Mouse (Mus musculus): ENCODE data around the gene Fuca2. TPM values are rescaled to one million over a fixed set of nuclear protein-coding genes. Genes with fewer than 3 reads are reported as not detected.
A peak's percentile ranks its signal among the peaks of the same experiment; 100 is the strongest.
"Not testable (repeated sequence)": the region's sequence is repeated elsewhere in the genome, so short reads cannot be mapped to it uniquely, and the experiment has no call there.

The Fuca2 gene
- polyA plus RNA-seq, 1 experiment from 2014 or later, result 78.4 TPM

DNA sequence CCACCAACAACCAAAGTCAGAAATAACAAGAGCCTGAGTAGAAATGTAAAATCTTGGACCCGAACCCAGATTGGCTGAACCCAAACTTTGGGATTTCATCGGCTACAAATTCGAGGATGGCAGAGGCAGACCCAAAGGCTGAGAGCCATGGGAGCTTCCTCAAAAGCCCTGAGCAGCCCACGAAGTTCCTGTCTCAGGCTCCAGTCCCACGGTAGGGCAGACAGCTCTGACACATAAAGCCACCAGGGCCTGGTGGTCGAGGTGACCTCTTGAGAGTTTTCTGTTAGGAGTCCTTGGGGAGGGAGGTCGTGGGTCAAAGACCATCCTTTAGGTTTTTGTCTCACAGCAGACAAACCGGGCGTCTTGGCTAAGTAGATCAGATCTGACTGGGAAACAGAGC, 1.1 kb downstream of the Fuca2 start:
- ATAC-seq (ENCODE audit: low FRiP score, low TSS enrichment), result 0 out of 2 replicates have a peak, but pooled peaks have one; percentile 20
- 0 out of 2 replicates have a peak overlapping the region, but pooled peaks have one; percentile 20 for H3K27ac ChIP-seq (ENCODE audit: low read depth, low read length)

GRCm38 (mm10) chr10:13500938-13501496, 1.7 kb downstream of the Fuca2 start:
- WGBS, result 1% methylated on average over 29 of the region's 30 CpGs
- Histone ChIP-seq H3K9me3 (ENCODE audit: control insufficient read depth, low read length) (no peaks in the 10 kb centered on the region), H3K9ac (ENCODE audit: low read depth, low read length) (peak overlapping the region; percentile 42; the same call in 1 of the 2 replicates), H3K36me3 (ENCODE audit: control insufficient read depth, insufficient read depth, low read length) (no peaks in the 10 kb centered on the region; the same call in 1 of the 2 replicates), H3K4me3 (ENCODE audit: low read length) (peak overlapping the region; percentile 66), H3K27me3 (ENCODE audit: control insufficient read depth, insufficient read depth, low read length) (no peaks in the 10 kb centered on the region), H3K4me1 (ENCODE audit: control insufficient read depth, insufficient read depth, low read length) (no peaks in the 10 kb centered on the region; the same call in 1 of the 2 replicates), H3K4me2 (replicated peaks; ENCODE audit: low read depth, low read length) (peak overlapping the region; percentile 63), H3K27ac (ENCODE audit: low read depth, low read length) (no peak overlapping the region)
- peak; percentile 98 for ATAC-seq (ENCODE audit: low FRiP score, low TSS enrichment)

More for the DNA sequence above, 1.1 kb downstream of the Fuca2 start:
- Histone ChIP-seq H3K4me2 (replicated peaks; ENCODE audit: low read depth, low read length) (peak overlapping the region; percentile 63), H3K4me3 (ENCODE audit: low read length) (peak overlapping the region; percentile 66; the same call in 1 of the 2 replicates), H3K4me1 (ENCODE audit: control insufficient read depth, insufficient read depth, low read length) (no peaks in the 10 kb centered on the region; the same call in 1 of the 2 replicates), H3K27me3 (ENCODE audit: control insufficient read depth, insufficient read depth, low read length) (no peaks in the 10 kb centered on the region), H3K9me3 (ENCODE audit: control insufficient read depth, low read length) (no peaks in the 10 kb centered on the region), H3K36me3 (ENCODE audit: control insufficient read depth, insufficient read depth, low read length) (no peaks in the 10 kb centered on the region; the same call in 1 of the 2 replicates), H3K9ac (ENCODE audit: low read depth, low read length) (peak overlapping the region; percentile 42; the same call in 1 of the 2 replicates)
- 38% methylated on average over 9 of the region's 9 CpGs for whole genome bisulfite sequencing

DNA sequence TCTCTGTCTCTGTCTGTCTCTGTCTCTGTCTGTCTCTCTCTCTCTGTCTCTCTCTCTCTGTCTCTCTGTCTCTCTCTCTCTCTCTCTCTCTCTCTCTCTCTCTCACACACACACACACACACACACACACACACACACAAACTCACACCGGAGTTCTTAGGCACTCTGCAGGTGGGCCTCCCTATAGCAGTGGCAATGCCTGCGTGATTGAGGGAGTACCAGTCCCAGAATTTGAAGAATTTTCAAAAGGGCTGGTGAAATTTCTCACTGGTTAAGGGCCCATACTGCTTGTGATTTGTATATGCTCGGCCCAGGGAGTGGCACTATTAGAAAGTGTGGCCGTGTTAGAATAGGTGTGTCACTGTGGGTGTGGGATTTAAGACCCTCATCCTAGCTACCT, 2.2 kb downstream of the Fuca2 start:
- WGBS, result 51% methylated on average over 4 of the region's 4 CpGs
- H3K27ac ChIP-seq (ENCODE audit: low read depth, low read length); H3K9me3 ChIP-seq (ENCODE audit: control insufficient read depth, low read length); H3K36me3 ChIP-seq (ENCODE audit: control insufficient read depth, insufficient read depth, low read length); H3K4me1 ChIP-seq (ENCODE audit: control insufficient read depth, insufficient read depth, low read length); H3K27me3 ChIP-seq (ENCODE audit: control insufficient read depth, insufficient read depth, low read length): not testable (repeated sequence)
- H3K4me3 ChIP-seq (ENCODE audit: low read length), result peak overlapping the region; percentile 66
- peak overlapping the region; percentile 63 for H3K4me2 ChIP-seq (replicated peaks; ENCODE audit: low read depth, low read length)
- 0 out of 2 replicates have a peak overlapping the region, but pooled peaks have one; percentile 42 for H3K9ac ChIP-seq (ENCODE audit: low read depth, low read length)
- ATAC-seq (ENCODE audit: low FRiP score, low TSS enrichment), result 0 out of 2 replicates have a peak, but pooled peaks have one; percentile 33

DNA sequence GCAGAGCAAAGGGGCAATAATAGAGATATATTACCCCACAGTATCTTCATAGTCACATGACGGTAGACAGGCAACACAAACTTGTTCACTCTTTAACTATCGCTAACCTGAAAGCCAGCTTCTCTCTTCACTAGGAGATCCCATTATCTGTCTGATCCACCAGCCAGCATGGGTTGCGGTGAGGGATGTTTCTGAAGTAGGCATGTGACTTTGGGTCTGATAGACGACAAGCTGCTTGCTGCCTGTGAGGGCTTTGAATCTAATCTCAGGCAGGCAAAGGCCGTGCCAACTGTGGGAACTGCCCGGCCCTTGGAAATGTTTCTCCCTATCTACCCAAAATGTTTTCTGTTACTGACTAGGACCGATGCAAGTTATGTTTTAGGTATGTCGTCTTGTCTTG, 3.0 kb downstream of the Fuca2 start:
- Histone ChIP-seq H3K9ac (ENCODE audit: low read depth, low read length) (no peak overlapping the region), H3K27me3 (ENCODE audit: control insufficient read depth, insufficient read depth, low read length) (no peaks in the 10 kb centered on the region), H3K9me3 (ENCODE audit: control insufficient read depth, low read length) (no peaks in the 10 kb centered on the region), H3K27ac (ENCODE audit: low read depth, low read length) (no peak overlapping the region), H3K36me3 (ENCODE audit: control insufficient read depth, insufficient read depth, low read length) (no peaks in the 10 kb centered on the region; the same call in 1 of the 2 replicates), H3K4me2 (replicated peaks; ENCODE audit: low read depth, low read length) (peak overlapping the region; percentile 1; the same call in 1 of the 2 replicates), H3K4me3 (ENCODE audit: low read length) (no peak overlapping the region), H3K4me1 (ENCODE audit: control insufficient read depth, insufficient read depth, low read length) (no peaks in the 10 kb centered on the region; the same call in 1 of the 2 replicates)
- ATAC-seq (ENCODE audit: low FRiP score, low TSS enrichment), result no peak
- 83% methylated on average over 8 of the region's 8 CpGs for WGBS

- WGBS, result 84% methylated on average over 4 of the region's 4 CpGs
- H3K9ac ChIP-seq (ENCODE audit: low read depth, low read length), result no peak overlapping the region
- H3K36me3 ChIP-seq (ENCODE audit: control insufficient read depth, insufficient read depth, low read length), result peaks cover 10% of the 10 kb centered on the region; the same call in 1 of the 2 replicates
- H3K4me2 ChIP-seq (replicated peaks; ENCODE audit: low read depth, low read length), result no peak overlapping the region
- no peaks in the 10 kb centered on the region for H3K9me3 ChIP-seq (ENCODE audit: control insufficient read depth, low read length)
- no peaks in the 10 kb centered on the region for H3K4me1 ChIP-seq (ENCODE audit: control insufficient read depth, insufficient read depth, low read length)
- no peak for ATAC-seq (ENCODE audit: low FRiP score, low TSS enrichment)
- H3K27me3 ChIP-seq (ENCODE audit: control insufficient read depth, insufficient read depth, low read length), result no peaks in the 10 kb centered on the region
- no peak overlapping the region for H3K27ac ChIP-seq (ENCODE audit: low read depth, low read length)
- no peak overlapping the region for H3K4me3 ChIP-seq (ENCODE audit: low read length)
Measured at GRCm38 (mm10) chr10:13521857-13522256, 22.5 kb downstream of the Fuca2 start.

DNA sequence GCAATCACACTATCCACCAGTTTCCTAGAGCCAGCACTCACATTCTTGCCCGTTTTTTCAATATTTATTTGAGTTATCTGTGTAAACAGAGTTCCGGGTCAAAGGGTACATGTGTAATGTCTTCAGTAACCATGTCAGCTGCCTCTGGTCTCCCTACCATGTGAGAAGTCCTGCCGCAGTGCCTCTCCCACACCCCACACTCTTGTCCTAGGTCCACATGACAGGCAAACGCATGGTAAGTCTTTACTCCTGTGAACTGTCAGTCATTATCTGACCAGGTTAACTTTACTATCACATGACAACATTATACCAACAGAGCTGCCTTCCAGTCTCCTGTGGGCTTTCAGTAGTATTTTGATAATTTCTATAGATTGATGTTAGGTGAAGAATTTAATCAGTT, 28.8 kb downstream of the Fuca2 start:
- no peak overlapping the region for H3K4me2 ChIP-seq (replicated peaks; ENCODE audit: low read depth, low read length)
- no peak overlapping the region for H3K27ac ChIP-seq (ENCODE audit: low read depth, low read length)
- WGBS, result 80% methylated on average over 4 of the region's 4 CpGs
- H3K4me1 ChIP-seq (ENCODE audit: control insufficient read depth, insufficient read depth, low read length), result no peaks in the 10 kb centered on the region
- no peak overlapping the region for H3K9ac ChIP-seq (ENCODE audit: low read depth, low read length)
- no peak for ATAC-seq (ENCODE audit: low FRiP score, low TSS enrichment)
- H3K4me3 ChIP-seq (ENCODE audit: low read length), result no peak overlapping the region
- H3K36me3 ChIP-seq (ENCODE audit: control insufficient read depth, insufficient read depth, low read length), result peaks cover 43% of the 10 kb centered on the region
- no peaks in the 10 kb centered on the region for H3K27me3 ChIP-seq (ENCODE audit: control insufficient read depth, insufficient read depth, low read length)
- H3K9me3 ChIP-seq (ENCODE audit: control insufficient read depth, low read length), result no peaks in the 10 kb centered on the region

DNA sequence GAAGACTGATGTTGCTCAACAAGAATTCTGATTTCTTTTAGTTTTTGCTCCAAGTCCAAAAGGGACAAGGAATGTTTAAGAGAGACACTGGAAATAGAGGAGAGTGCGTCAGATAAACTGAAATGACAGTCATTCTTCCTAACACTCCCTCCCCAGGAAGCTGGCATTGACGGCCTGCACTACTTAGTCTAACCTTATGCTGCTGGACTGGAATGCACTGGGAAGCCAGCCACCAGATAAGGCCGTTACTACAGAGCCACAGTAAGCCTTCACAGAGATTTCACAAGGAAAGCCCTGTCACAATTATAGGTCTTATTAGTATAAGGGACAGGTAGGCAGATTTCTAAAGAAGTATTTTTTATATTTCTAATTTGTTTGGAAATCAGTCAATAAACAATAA, 35.4 kb downstream of the Fuca2 start:
- H3K4me3 ChIP-seq (ENCODE audit: low read length), result no peak overlapping the region
- H3K27me3 ChIP-seq (ENCODE audit: control insufficient read depth, insufficient read depth, low read length), result no peaks in the 10 kb centered on the region
- no peak overlapping the region for H3K27ac ChIP-seq (ENCODE audit: low read depth, low read length)
- ATAC-seq (ENCODE audit: low FRiP score, low TSS enrichment), result no peak
- no peaks in the 10 kb centered on the region for H3K4me1 ChIP-seq (ENCODE audit: control insufficient read depth, insufficient read depth, low read length)
- H3K9ac ChIP-seq (ENCODE audit: low read depth, low read length), result no peak overlapping the region
- peaks cover 49% of the 10 kb centered on the region for H3K36me3 ChIP-seq (ENCODE audit: control insufficient read depth, insufficient read depth, low read length)
- H3K4me2 ChIP-seq (replicated peaks; ENCODE audit: low read depth, low read length), result no peak overlapping the region
- WGBS, result 90% methylated on average over 3 of the region's 3 CpGs
- H3K9me3 ChIP-seq (ENCODE audit: control insufficient read depth, low read length), result no peaks in the 10 kb centered on the region

- Histone ChIP-seq H3K9me3 (ENCODE audit: control insufficient read depth, low read length) (no peaks in the 10 kb centered on the region), H3K9ac (ENCODE audit: low read depth, low read length) (no peak overlapping the region), H3K4me2 (replicated peaks; ENCODE audit: low read depth, low read length) (no peak overlapping the region), H3K36me3 (ENCODE audit: control insufficient read depth, insufficient read depth, low read length) (peaks cover 38% of the 10 kb centered on the region), H3K27ac (ENCODE audit: low read depth, low read length) (no peak overlapping the region), H3K27me3 (ENCODE audit: control insufficient read depth, insufficient read depth, low read length) (no peaks in the 10 kb centered on the region), H3K4me3 (ENCODE audit: low read length) (no peak overlapping the region), H3K4me1 (ENCODE audit: control insufficient read depth, insufficient read depth, low read length) (no peaks in the 10 kb centered on the region)
- 94% methylated on average over 7 of the region's 7 CpGs for WGBS
- no peak for ATAC-seq (ENCODE audit: low FRiP score, low TSS enrichment)
Measured at GRCm38 (mm10) chr10:13536706-13537105, 37.4 kb downstream of the Fuca2 start.

DNA sequence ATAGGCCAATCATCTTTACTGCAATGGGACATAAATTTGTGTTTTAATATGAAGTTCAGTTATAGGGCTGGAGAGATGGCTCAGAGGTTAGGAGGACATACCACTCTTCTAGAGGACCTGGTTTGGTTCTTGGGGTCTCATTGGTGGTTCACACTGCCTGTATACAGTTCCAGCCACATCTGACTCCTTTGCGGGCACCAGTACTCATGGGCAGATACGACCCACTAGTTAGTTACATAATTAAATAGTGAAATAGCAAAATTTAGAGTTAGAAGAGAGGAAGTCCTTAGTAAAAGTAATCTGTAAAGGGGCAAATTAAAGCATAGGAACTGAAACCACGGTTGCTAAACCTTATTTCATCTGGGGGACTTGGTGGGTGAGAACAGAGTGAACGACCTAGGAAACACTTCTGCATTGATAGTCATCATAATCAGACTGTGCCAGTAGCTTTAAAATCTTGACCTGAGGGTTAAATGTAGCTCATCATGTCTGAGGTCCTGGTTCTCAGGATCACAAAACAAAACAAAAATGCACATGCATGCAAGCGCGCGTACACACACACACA, 40.5 kb downstream of the Fuca2 start:
- Histone ChIP-seq H3K9ac (ENCODE audit: low read depth, low read length) (no peak overlapping the region), H3K9me3 (ENCODE audit: control insufficient read depth, low read length) (no peaks in the 10 kb centered on the region), H3K4me3 (ENCODE audit: low read length) (no peak overlapping the region), H3K4me1 (ENCODE audit: control insufficient read depth, insufficient read depth, low read length) (no peaks in the 10 kb centered on the region), H3K27ac (ENCODE audit: low read depth, low read length) (no peak overlapping the region), H3K36me3 (ENCODE audit: control insufficient read depth, insufficient read depth, low read length) (peaks cover 30% of the 10 kb centered on the region), H3K4me2 (replicated peaks; ENCODE audit: low read depth, low read length) (no peak overlapping the region), H3K27me3 (ENCODE audit: control insufficient read depth, insufficient read depth, low read length) (no peaks in the 10 kb centered on the region)
- no peak for ATAC-seq (ENCODE audit: low FRiP score, low TSS enrichment)
- WGBS, result 93% methylated on average over 7 of the region's 7 CpGs

Measured in kidney, embryonic 14.5 days (tissue).